Mouse (Mus musculus) thymus, postnatal 4 days (tissue): ENCODE measurements around the gene Vmn1r79.
"Not testable (repeated sequence)": the region's sequence is repeated elsewhere in the genome, so short reads cannot be mapped to it uniquely, and the experiment has no call there.

ENCODE experiments used
- DNase-seq: peaks from one replicate; pipeline ENCODE4 v3.0.0; 2021

The Vmn1r79 gene

GRCm38 (mm10) chr7:12170979-12171378, at the start of gene Vmn1r79:
Gene Vmn1r79, plus strand, starts transcription at chr7:12171279.
- DNase-seq = not testable (repeated sequence)

GRCm38 (mm10) chr7:12149957-12150356, 21.1 kb upstream of the Vmn1r79 start, which contains the start of gene Vmn1r78:
Gene Vmn1r78, plus strand, starts transcription at chr7:12150257.
- no peak for DNase-seq

GRCm38 (mm10) chr7:12156463-12156862, 14.6 kb upstream of the Vmn1r79 start:
- not testable (repeated sequence) for DNase-seq

- DNase-seq = not testable (repeated sequence)
Measured at GRCm38 (mm10) chr7:12172926-12173325, 1.8 kb downstream of the Vmn1r79 start.

GRCm38 (mm10) chr7:12188986-12189385, 17.9 kb downstream of the Vmn1r79 start, which contains the start of gene Vmn1r80:
Gene Vmn1r80, plus strand, starts transcription at chr7:12189286.
- DNase-seq = no peak

GRCm38 (mm10) chr7:12204141-12204540, 33.1 kb downstream of the Vmn1r79 start:
- no peak for DNase-seq
